Mouse (Mus musculus) large intestine, adult 2 months (tissue): Measurements from ENCODE around the gene Prkg2. TPM values are rescaled to one million over a fixed set of nuclear protein-coding genes. Genes with fewer than 3 reads are reported as not detected.

Source experiments
- DNase-seq: peaks from one replicate; pipeline ENCODE4 v3.0.0-alpha.2; 2012; ENCODE audit warnings: low read depth, low spot score
- WGBS: fragments of 180-500 bp; shearing (Covaris S2); methylation state at CpG from one replicate; pipeline ENCODE4 v1.1.7; 2018; 5-methylcytosine and 5-hydroxymethylcytosine counted together
- polyA plus RNA-seq: library from polyadenylated mRNA; depleted of rRNA; stranded (reverse); fragments of >200 nt; gene quantifications from 2 replicates; pipeline ENCODE4 v1.2.3, GENCODE M21; 2012; rRNA removed

The Prkg2 gene
- 1.7 and 5.3 TPM in 2 replicates for polyA plus RNA-seq

DNA sequence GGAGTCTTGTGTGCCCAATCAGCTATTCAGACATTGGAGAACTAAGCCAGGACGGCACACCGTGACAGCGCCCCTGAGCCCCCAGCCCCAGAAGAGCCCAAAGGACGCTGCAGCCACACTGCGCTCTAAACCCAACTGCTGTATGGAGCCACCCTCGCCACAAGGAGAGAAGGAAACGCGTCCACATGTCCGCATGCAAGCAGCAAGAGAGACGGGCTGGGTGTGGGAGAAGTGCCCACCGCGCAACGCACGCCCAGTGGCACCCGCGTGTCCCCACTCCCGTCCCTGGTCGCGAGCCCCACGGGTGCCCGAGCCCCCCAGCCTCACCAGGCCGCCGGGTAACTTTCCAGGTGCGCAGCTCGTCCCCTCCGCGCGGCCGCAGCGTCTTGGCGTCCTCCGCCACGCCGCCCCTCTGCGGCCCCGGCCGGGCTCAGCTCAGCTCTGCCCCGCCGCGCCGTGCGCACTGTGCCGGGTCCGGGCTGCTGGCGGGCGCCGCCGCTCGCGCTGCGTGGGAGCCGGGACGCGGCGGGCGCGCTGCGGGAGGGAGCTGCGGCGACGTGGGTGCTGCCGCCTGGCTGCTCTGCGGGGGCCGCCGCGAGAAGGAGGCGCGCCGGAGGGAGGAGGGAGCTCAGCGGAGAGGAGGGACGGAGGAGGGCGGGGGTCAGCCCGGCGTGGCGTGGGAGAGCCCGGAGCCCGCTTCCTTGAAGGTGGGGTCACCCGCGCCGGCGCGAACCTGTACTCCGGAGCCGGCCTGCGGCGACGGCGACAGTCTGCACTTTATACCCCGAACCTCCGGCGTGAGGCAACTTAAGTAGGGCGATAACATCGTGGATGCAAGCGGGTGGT, at the start of gene Prkg2:
Gene Prkg2, minus strand, starts transcription at position 756 of the 846 bp plus-strand sequence.
- WGBS, result 1% methylated on average over 93 of the region's 94 CpGs
- no peak for DNase-seq

DNA sequence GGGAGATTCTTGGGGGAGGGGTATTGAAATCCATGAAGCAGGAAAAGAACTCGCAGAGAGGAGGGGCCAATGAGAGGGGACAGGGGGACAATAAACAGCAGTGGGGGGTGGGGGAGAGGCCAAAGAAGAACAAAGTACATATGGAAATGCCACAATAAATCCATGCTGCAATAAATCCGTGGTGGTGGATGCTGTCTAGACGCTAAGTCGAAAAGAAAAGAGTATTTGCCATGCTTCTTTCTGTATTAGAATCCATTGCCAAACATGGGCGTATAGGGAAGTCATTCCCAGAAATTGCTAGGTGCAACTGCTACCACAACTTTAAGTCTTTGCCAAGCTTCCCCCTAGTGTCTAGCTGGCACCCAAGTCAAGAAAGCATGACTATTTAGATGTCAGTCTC, 46.8 kb upstream of the Prkg2 start:
- WGBS, result 13% methylated on average over 5 of the region's 5 CpGs
- DNase-seq, result no peak

DNA sequence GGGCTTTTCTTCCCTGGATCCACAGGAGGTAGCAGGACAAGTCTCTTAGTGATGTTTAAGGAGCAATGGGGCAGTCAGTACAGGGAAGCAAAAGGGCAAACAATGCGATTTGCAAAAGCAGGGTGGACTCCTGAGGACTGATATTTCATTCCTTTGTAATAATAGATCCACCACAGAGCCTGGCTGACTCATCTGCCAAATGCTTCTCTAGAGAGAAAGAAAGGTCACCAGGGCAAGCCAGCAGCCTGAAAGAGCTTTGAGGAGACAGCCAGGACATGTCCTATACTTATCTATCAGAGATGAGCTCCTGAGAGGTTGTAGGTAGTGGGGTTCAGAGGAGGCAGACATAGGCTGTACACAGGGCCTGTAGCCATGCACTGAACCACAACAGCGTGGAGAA, 41.2 kb upstream of the Prkg2 start:
- 76% methylated on average over 2 of the region's 2 CpGs for WGBS
- no peak for DNase-seq

DNA sequence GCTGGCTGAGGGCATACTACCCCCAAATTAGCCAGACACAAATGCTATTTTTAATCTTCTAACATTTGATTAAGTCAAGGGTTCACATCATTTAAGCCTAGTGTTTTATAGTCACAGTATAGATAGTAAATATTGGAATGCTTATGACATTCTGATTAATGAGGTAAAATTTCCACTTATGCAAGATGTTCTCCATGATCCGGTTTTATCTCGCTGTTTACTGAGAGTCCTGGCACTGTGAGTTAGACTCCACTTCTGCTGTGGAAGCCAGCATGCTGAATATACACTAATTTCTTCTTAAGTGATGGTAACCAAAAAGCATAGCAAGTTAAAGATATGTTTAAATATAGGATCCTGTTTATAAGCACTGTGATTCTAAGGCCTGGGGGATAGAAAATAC, 31.2 kb upstream of the Prkg2 start:
- DNase-seq, result no peak
- WGBS, result 74% methylated on average over 2 of the region's 2 CpGs

DNA sequence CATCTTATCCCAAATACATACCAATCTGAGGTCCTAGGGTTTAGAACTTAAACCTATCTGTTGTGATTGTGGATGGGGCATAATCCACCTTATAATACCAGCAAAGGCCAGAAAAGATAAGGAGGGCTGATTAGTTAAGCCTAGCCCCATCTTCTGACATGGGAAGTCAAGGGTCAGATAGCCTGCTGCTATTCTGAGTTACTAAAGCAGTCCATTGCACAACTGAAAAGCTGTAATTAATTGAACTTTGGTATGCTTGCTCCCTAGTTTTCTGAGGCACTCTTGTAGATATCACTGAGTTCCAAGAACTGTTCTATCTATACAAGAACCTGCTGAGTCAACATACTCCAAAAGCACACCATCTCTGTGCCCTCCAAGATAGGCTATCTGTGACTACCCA, 25.4 kb upstream of the Prkg2 start:
- DNase-seq, result no peak

DNA sequence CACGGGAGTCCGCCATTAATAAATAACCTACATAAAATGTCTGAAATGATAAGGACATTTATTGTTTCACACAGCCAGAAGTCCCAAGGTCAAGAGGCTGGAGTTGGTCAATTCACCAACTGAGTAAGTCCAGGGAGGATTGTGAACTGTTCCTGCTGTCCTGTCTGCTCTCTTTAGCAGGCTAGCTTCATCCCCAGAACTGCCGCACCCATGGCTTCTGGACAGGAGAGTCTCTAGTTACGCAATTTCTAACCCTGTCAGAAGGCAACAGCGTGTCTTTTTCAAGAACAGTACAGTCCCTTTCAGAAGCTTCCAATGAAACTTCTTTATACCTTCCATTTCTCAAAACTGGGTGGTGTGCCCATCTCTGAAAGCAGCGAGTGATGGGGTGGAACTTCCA, 1.9 kb upstream of the Prkg2 start:
- DNase-seq, result no peak
- 68% methylated on average over 6 of the region's 6 CpGs for WGBS

DNA sequence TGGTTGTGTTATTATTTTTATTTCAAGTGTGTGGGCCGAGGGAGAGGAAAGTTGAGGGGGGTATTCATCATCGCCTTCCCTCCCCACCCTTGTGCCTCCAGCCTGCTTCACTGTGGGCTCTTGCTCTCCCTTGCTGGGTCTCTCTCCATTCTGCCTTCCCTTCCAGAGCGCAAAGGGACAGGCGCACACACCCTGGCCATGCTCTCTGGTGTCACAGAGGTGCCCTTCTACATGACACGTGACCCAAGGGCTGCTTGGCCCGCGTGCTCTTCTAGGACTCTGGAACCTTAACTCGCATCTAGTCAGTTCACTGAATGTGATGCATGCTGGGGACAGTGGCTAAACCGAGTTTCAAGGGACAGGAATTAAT, 276 bp upstream of the Prkg2 start:
- DNase-seq, result no peak
- WGBS, result 17% methylated on average over 9 of the region's 9 CpGs

DNA sequence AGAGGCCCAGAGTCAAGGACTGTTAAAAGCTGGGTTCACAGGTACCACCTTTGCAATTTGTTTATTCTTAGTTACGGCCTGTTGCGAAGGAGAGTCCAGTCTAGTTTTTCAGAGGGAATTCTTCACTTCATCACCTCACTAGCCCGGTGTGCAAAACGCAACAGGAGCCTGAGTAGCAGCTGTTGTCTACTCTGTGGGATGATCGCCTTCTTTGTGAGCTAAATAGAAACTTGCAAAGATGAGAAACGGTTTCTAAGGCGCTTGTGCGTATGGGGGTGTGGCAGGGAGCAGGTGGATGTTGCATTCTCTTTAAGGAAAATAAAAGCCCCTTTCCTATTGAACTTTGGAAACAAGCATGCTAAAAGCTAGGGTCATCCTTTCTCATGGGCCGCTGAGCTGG, 1.2 kb downstream of the Prkg2 start:
- no peak for DNase-seq
- 49% methylated on average over 9 of the region's 9 CpGs for WGBS

DNA sequence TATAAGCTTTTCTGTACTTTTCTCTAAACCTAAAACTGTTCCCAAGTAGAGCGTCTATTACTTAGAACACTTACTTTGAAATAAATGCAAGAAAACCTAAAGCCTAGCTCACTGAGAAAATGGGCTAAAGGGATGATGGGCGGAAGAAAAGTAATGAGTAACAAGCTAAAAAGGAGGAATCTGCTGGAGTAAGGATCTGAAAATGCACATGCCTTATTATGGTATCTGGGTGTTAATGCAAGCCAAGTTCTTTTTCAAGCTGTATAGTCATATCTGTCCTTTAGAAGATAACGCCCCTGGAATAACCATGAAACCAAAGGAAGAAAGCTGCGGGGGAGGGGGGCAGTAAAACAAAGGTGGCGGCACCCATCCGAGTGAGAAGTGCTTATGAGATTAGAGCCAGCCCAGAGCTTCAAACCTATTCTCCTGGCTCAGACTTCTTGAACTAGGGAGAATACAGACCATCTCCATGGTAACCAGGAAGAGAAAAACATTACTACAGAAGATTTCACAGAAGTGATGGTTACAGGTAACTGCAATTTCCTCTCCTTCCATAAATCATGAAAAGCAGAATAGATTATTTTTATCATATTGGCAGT, 5.5 kb downstream of the Prkg2 start:
- DNase-seq, result no peak
- WGBS, result 72% methylated on average over 6 of the region's 6 CpGs

DNA sequence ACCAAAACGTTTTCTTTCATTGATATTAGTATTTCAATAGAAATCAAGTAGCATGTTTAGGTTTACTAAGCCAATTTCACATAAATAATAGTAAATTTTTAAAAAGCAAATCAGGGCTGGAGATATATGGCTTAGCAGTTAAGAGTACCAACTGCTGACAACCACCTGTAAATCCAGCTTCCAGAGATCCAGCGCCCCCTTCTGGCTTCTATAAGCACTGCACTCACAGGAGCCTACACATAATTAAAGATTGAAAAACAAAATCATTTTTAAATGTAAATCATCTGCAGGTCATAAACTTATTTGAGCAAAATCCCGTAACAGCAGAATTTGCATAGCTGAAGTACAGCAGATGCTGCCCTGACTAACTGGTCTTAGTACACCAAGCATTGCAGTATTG, 10.8 kb downstream of the Prkg2 start:
- WGBS, result 69% methylated on average over 3 of the region's 3 CpGs
- no peak for DNase-seq

DNA sequence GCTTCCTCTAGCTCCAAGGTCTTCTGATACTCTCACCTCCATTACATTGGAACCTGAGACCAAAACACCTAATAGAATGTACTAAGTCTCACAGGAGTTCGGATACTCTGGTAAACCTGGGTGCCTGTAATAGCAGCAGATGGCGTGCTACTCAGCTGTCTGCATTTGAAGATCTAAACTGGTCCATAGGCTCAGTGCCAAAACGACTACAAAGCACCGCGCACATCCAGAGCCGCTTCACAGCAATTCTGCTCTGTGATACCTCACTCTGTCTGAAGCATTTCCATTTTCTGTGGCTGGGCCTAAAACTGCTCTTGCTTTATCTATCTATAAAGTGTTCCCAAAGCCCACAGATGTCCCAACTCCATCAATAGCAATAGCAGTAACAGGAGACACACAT, 17.4 kb downstream of the Prkg2 start:
- no peak for DNase-seq
- 83% methylated on average over 6 of the region's 6 CpGs for WGBS

DNA sequence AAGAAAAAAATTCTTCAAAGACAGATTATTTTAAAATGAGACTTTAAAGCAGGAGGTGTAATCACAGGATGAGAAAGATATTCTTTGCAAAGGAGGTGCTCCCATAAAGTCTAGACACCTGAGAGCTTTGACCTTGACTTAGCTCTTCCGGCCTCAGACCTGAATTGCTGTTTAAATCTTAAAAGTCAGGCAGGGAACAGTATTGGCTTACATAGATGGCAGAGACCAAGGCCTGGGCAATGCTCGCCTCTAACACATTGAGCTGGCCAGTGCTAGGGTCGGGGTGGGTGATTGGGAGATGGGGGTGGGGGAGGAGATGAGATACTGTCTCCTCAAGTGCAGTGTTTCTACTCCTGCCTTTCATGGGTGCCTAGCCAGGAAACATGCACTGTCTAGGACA, 22.0 kb downstream of the Prkg2 start:
- 56% methylated on average over 3 of the region's 3 CpGs for WGBS
- DNase-seq, result no peak

DNA sequence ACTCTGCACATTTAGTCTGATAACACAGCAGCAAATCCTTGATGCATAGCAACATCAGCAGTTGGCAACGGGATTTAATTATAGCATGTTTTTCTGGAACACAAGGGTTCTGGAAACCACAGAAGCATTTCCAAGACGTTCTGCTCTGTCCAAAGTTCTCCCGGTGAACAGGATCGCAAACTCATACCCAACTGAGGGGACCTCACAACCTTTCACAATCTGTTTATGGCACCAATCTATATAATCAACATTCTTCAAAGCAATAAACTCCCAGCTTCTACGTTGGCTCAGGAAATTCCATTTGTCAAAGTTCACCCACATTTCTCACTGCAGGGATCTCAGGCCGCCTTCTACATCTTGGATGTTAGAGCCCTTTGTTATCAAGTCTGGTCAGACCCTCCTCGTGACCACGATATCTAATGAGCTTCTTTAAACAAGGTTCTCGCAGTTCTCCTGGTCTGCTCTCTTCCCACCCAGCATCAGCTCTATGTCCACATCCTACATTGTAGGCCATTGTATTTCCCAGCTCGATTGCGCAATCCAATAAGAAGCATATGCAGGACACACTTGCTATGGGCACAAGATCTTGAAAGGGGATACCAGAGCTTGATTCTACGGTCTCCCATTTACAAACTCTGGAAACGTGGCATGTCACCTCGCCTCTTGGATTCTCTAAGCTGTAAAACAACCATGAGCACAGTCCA, 26.6 kb downstream of the Prkg2 start:
- 27% methylated on average over 14 of the region's 14 CpGs for WGBS

DNA sequence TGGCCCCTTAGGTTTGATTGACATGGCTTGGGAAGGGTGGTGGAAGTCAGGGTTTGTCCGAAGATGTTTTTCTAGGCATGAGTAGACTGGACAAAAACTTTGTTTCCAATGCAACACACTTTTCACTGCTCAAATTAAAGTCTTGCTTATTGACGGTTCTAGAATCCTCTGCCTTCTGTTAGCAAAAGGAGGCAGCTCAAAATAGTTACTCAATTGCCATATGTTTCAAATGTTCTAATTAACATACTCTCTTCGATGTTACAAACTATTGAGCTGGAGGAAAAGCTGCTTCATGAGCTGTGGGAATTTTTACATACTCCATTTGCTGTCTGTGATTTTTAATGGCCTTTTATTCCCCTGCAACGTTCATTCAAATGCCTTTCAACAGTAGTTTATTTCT, 39.0 kb downstream of the Prkg2 start:
- no peak for DNase-seq
- 75% methylated on average over 4 of the region's 4 CpGs for WGBS

More for the DNA sequence above, 26.6 kb downstream of the Prkg2 start:
- peak; percentile 47 for DNase-seq

DNA sequence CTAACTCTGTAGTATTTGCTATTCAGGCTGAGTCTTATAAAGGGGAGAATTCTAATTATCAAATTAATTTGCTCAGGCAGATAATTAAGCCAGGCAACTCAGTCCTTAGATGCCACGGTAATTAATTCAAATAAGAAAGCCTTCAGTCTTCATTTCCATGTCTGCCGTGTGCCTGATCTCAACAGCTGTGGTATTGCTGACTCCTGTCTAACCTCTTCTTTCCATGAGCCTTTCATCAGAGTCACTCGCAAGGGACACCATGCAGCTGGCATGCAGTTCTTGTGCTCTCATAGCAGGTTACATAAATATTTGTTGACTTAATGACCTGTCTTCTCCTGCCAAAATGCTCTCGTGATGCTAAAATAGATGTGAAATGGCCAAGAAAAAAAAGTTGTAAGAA, 41.4 kb downstream of the Prkg2 start:
- no peak for DNase-seq
- WGBS, result 63% methylated on average over 4 of the region's 4 CpGs

DNA sequence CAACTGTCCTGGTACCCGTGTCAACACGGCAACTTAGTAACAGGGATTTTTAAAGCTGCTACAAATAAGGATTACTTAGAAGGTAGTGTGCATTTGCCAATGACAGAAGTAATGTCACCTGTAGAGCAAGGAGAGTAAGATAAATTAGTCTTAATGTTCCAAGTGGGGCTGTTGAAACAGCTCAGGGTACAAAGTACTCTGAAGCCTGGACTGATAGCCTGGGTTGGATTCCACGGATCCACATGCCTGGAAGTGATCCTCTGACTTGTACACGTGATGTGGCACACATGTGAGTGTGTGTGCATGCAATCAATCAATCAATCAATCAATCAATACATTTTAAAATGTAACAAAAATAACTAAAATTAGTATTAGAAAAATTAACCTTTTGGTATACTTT, 45.6 kb downstream of the Prkg2 start:
- 81% methylated on average over 4 of the region's 4 CpGs for WGBS
- no peak for DNase-seq

DNA sequence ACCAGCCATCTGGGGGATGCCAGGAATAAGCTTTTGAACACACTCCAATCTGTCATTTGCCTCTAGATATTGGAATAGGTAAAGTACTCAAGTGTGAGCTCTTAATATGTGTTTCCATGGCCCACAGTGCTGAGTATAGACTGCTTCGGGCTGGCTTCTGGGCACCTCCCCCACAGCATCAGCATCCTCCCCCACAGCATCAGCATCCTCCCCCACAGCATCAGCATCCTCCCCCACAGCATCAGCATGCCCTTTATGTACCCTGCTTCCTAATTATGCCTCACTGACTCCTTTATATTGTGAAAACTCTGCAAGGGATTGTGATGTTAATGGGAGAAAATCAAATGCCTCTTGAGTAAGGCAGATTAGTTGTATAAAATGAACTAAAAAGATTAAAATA, 49.5 kb downstream of the Prkg2 start:
- WGBS, result 64% methylated on average over 1 of the region's 1 CpGs
- no peak for DNase-seq

DNA sequence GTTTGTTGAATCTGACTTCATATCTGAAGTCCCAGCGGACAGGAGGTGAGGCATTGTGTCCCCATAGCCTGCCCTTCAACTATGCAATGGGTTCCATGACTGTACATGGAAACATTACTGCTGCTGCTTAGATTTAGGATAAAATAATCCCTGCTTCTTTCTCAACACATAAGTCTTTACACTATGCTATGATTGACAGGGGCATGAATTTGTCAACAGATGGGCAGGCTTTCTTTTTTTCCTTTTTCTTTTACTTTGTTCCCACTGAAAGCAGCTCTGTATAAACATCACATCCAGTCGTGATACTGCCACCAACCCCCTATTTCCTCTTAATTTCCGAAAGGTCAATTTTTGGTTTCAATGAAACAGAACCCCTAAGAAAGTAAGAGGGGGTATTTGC, 50.0 kb downstream of the Prkg2 start:
- 77% methylated on average over 3 of the region's 3 CpGs for WGBS
- DNase-seq, result no peak

DNA sequence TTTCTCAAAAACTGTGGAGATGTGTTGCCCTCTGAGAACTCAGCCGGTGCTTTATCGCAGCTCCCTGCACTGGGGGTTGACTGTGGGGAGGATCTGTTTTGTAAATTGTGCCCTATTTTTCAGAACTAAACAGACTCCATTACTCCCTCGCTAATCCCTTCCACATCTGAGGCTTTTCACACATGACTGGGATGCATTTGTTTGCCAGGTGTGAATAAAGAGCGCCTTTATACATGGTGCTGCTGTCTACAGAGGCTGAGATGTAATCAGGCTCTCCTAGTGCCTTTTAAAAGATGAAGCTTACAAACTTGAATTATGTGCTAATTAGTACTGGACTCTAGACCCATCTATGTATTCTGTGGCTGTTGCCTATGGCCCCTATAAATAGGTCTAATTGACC, 50.7 kb downstream of the Prkg2 start:
- WGBS, result 43% methylated on average over 4 of the region's 4 CpGs

DNA sequence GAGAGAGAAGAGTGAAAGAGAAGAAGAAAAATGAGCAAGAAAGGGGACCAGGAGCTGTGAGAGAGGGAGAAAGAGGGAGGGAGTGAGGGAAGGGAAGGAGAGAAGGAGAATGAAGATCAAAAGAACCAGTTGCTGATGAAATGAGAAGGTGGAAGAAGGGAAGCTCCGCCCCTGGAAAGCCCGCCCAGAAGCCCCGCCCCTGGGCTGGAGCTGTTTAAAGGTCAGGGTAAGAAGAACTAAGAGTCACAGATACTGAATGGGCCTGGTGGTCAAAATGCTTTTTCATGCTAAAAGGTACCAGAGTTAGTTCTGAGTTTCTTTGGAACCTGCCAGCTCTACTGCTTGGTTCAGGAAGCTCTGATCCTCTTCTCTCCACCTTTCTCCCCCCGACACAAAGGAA, 51.1 kb downstream of the Prkg2 start:
- 10% methylated on average over 4 of the region's 4 CpGs for WGBS
- no peak for DNase-seq

More for the DNA sequence above, 50.7 kb downstream of the Prkg2 start:
- no peak for DNase-seq

DNA sequence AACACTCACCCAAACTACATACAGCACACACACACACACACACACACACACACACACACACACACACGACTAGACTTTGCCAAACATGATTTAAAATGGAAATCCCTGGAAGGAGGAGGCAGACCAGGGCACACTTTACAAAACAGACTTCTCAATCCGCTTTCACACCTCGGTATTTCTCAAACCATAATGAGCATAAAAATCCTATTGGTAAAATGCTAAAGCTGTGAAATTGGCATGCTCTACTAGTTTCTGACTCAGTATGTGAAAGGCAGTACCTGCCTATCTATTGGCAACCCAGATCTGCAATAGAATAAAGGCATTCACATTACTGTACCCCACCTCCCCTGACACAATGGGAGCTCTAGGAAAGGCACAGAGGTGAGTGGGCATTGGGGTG, 52.1 kb downstream of the Prkg2 start:
- WGBS, result 89% methylated on average over 3 of the region's 3 CpGs
- no peak for DNase-seq
